Mouse (Mus musculus): ENCODE data around the gene Mapk6. TPM values are rescaled to one million over a fixed set of nuclear protein-coding genes. Genes with fewer than 3 reads are reported as not detected.

The Mapk6 gene
- polyA plus RNA-seq, 1 experiment from 2014 or later = 150 TPM

GRCm38 (mm10) chr9:75434872-75435271 is 25.1 kb upstream of the Mapk6 start:
- WGBS = 74% methylated on average over 6 of the region's 6 CpGs
- H3K27me3 ChIP-seq (replicated peaks) = no peaks in the 10 kb centered on the region

GRCm38 (mm10) chr9:75434172-75434793 is 24.5 kb upstream of the Mapk6 start:
- Histone ChIP-seq H3K36me3 (no peaks in the 10 kb centered on the region), H3K27ac (replicated peaks) (no peak overlapping the region), H3K4me2 (no peak overlapping the region), H3K27me3 (replicated peaks) (no peaks in the 10 kb centered on the region), H3K9ac (replicated peaks) (no peak overlapping the region), H3K4me1 (peaks cover 3% of the 10 kb centered on the region; the same call in 1 of the 2 replicates), H3K9me3 (replicated peaks) (no peaks in the 10 kb centered on the region), H3K4me3 (replicated peaks) (no peak overlapping the region)
- 22% methylated on average over 7 of the region's 7 CpGs for WGBS
- ATAC-seq (ENCODE audit: low FRiP score) = no peak

More at GRCm38 (mm10) chr9:75434872-75435271, 25.1 kb upstream of the Mapk6 start:
- H3K36me3 ChIP-seq = no peaks in the 10 kb centered on the region
- H3K9me3 ChIP-seq (replicated peaks) = no peaks in the 10 kb centered on the region
- no peak overlapping the region for H3K27ac ChIP-seq (replicated peaks)
- H3K4me1 ChIP-seq = peaks cover 3% of the 10 kb centered on the region; the same call in 1 of the 2 replicates
- no peak overlapping the region for H3K4me3 ChIP-seq (replicated peaks)
- no peak for ATAC-seq (ENCODE audit: low FRiP score)
- H3K9ac ChIP-seq (replicated peaks) = no peak overlapping the region
- no peak overlapping the region for H3K4me2 ChIP-seq

- peaks cover 3% of the 10 kb centered on the region; the same call in 1 of the 2 replicates for H3K4me1 ChIP-seq
- H3K9me3 ChIP-seq (replicated peaks) = no peaks in the 10 kb centered on the region
- H3K27me3 ChIP-seq (replicated peaks) = no peaks in the 10 kb centered on the region
- no peak overlapping the region for H3K27ac ChIP-seq (replicated peaks)
- WGBS = 59% methylated on average over 3 of the region's 3 CpGs
- no peaks in the 10 kb centered on the region for H3K36me3 ChIP-seq
- no peak overlapping the region for H3K9ac ChIP-seq (replicated peaks)
- H3K4me2 ChIP-seq = no peak overlapping the region
- no peak for ATAC-seq (ENCODE audit: low FRiP score)
- H3K4me3 ChIP-seq (replicated peaks) = no peak overlapping the region
Measured at GRCm38 (mm10) chr9:75432694-75433093, 22.9 kb upstream of the Mapk6 start.

DNA sequence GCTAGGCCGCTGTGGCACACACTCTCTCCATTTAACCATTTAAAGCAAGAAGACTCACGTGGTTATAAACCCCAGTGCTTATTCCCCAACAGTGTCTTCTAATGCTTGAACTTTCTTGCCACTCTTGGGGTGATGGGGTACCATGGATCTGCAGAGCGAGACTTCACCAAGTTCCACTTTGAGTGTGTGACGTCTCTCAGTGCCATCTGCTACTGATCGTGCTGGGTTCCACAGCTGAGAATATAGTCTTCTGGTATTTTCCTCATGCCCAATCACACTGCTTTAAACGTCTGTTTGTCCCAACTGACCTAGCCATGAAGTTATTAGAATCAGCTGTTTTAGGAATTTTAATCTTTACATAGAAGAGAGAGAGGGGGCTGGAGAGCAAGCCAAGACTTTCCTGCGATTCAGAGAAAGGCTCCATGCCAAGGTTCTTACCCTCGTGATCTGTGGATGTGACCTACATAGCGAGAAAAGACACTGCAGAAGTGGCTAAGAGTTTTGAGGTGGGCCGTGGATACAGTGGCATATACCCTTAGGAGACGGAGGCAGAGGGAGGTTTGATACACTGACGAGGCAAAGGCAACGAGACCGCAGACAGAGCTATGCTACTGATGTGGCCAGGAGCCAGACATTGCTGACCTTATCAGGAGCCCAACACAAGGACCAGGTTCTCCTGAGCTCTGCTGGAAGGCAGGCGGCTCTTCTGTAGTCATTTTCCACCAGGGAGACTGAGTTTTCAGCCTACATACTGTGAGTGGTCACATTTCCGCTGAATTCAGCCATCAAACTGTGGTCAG is 21.2 kb upstream of the Mapk6 start:
- no peaks in the 10 kb centered on the region for H3K27me3 ChIP-seq (replicated peaks)
- WGBS = 88% methylated on average over 16 of the region's 16 CpGs
- H3K4me2 ChIP-seq = no peak overlapping the region
- peaks cover 3% of the 10 kb centered on the region; the same call in 1 of the 2 replicates for H3K4me1 ChIP-seq
- no peaks in the 10 kb centered on the region for H3K36me3 ChIP-seq
- no peak for ATAC-seq (ENCODE audit: low FRiP score)
- no peak overlapping the region for H3K4me3 ChIP-seq (replicated peaks)
- no peaks in the 10 kb centered on the region for H3K9me3 ChIP-seq (replicated peaks)
- no peak overlapping the region for H3K9ac ChIP-seq (replicated peaks)
- no peak overlapping the region for H3K27ac ChIP-seq (replicated peaks)

DNA sequence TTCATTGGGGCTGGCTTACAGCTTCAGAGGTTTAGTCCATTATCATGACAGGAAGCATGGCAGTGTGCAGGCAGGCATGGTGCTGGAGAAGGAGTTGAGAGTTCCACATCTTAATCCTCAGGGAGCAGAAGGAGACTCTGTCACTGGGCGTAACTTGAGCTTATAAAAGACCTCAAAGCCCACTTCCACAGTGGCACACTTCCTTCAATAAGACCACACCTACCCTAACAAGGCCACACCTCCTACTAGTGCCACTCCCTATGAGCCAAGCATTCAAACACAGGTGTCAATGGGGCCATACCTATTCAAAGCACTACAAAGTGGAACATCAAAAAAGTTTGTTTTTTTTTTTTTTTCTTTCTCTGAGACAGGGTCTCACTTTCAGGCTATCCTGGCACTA is 19.9 kb upstream of the Mapk6 start:
- H3K4me2 ChIP-seq = no peak overlapping the region
- no peak overlapping the region for H3K27ac ChIP-seq (replicated peaks)
- H3K4me1 ChIP-seq = peaks cover 3% of the 10 kb centered on the region; the same call in 1 of the 2 replicates
- ATAC-seq (ENCODE audit: low FRiP score) = no peak
- no peaks in the 10 kb centered on the region for H3K36me3 ChIP-seq
- no peaks in the 10 kb centered on the region for H3K27me3 ChIP-seq (replicated peaks)
- 97% methylated on average over 1 of the region's 1 CpGs for WGBS
- H3K9ac ChIP-seq (replicated peaks) = no peak overlapping the region
- H3K9me3 ChIP-seq (replicated peaks) = no peaks in the 10 kb centered on the region
- no peak overlapping the region for H3K4me3 ChIP-seq (replicated peaks)

GRCm38 (mm10) chr9:75429040-75429439 is 19.2 kb upstream of the Mapk6 start:
- H3K27me3 ChIP-seq (replicated peaks) = no peaks in the 10 kb centered on the region
- H3K4me1 ChIP-seq = no peaks in the 10 kb centered on the region
- H3K4me2 ChIP-seq = no peak overlapping the region
- H3K27ac ChIP-seq (replicated peaks) = no peak overlapping the region
- no peak for ATAC-seq (ENCODE audit: low FRiP score)
- 96% methylated on average over 2 of the region's 2 CpGs for WGBS
- H3K4me3 ChIP-seq (replicated peaks) = no peak overlapping the region
- no peak overlapping the region for H3K9ac ChIP-seq (replicated peaks)
- H3K9me3 ChIP-seq (replicated peaks) = no peaks in the 10 kb centered on the region
- H3K36me3 ChIP-seq = no peaks in the 10 kb centered on the region

DNA sequence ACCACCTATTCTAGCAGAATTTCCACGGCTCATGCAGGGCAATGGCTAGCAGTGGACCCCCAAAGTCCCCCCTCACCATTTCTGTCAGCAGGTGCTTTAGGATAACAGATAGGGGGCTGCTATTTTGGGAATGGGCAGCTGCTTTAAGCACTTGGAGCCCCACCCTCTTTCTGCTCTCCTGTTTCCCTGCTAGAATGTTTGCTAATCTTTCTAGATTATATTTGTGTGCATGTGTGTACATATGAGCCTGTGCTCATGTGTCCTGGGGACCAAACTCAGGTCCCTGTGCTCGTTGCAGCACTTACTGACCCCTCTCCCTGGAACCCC is 18.4 kb upstream of the Mapk6 start:
- Histone ChIP-seq H3K9me3 (replicated peaks) (no peaks in the 10 kb centered on the region), H3K27me3 (replicated peaks) (no peaks in the 10 kb centered on the region), H3K27ac (replicated peaks) (no peak overlapping the region), H3K4me1 (no peaks in the 10 kb centered on the region), H3K4me3 (replicated peaks) (no peak overlapping the region), H3K4me2 (no peak overlapping the region), H3K36me3 (no peaks in the 10 kb centered on the region), H3K9ac (replicated peaks) (no peak overlapping the region)
- 75% methylated on average over 2 of the region's 2 CpGs for WGBS
- ATAC-seq (ENCODE audit: low FRiP score) = no peak

- Histone ChIP-seq H3K36me3 (no peaks in the 10 kb centered on the region), H3K4me2 (no peak overlapping the region), H3K27ac (replicated peaks) (no peak overlapping the region), H3K9ac (replicated peaks) (no peak overlapping the region), H3K4me3 (replicated peaks) (no peak overlapping the region), H3K9me3 (replicated peaks) (no peaks in the 10 kb centered on the region), H3K4me1 (no peaks in the 10 kb centered on the region), H3K27me3 (replicated peaks) (no peaks in the 10 kb centered on the region)
- WGBS = 88% methylated on average over 9 of the region's 9 CpGs
- ATAC-seq (ENCODE audit: low FRiP score) = no peak
Measured at GRCm38 (mm10) chr9:75427366-75428273, 17.8 kb upstream of the Mapk6 start.

- Histone ChIP-seq H3K4me2 (no peak overlapping the region), H3K4me3 (replicated peaks) (no peak overlapping the region), H3K4me1 (no peaks in the 10 kb centered on the region), H3K9ac (replicated peaks) (no peak overlapping the region), H3K9me3 (replicated peaks) (no peaks in the 10 kb centered on the region), H3K27ac (replicated peaks) (no peak overlapping the region), H3K27me3 (replicated peaks) (no peaks in the 10 kb centered on the region), H3K36me3 (no peaks in the 10 kb centered on the region)
- no peak for ATAC-seq (ENCODE audit: low FRiP score)
- 83% methylated on average over 7 of the region's 7 CpGs for WGBS
Measured at GRCm38 (mm10) chr9:75425796-75426391, 16.1 kb upstream of the Mapk6 start.

GRCm38 (mm10) chr9:75424358-75425150 is 14.7 kb upstream of the Mapk6 start:
- H3K27me3 ChIP-seq (replicated peaks) = no peaks in the 10 kb centered on the region
- WGBS = 36% methylated on average over 6 of the region's 6 CpGs
- H3K4me3 ChIP-seq (replicated peaks) = no peak overlapping the region
- H3K4me2 ChIP-seq = no peak overlapping the region
- no peak for ATAC-seq (ENCODE audit: low FRiP score)
- no peak overlapping the region for H3K27ac ChIP-seq (replicated peaks)
- H3K9ac ChIP-seq (replicated peaks) = no peak overlapping the region
- H3K4me1 ChIP-seq = no peaks in the 10 kb centered on the region
- H3K9me3 ChIP-seq (replicated peaks) = no peaks in the 10 kb centered on the region
- no peaks in the 10 kb centered on the region for H3K36me3 ChIP-seq

DNA sequence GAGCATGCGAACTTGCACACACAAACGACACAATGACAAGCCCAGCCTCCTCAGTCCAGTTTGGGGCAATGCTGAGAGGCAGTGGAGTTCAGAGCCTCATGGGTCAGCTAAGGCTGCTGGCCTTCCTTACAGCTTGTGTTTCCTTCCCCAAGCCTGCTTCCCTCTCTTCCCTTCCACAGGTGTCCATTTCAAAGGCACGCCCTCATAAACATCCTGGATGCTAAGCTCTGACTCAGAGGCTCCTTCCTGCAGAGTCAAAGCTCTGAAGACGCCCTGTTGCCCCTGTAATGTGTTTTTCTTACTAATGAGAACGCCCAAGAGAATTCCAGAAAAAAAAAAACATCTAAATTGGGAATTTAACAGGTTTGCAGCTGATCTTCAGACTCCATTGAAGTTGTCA is 13.9 kb upstream of the Mapk6 start:
- Histone ChIP-seq H3K27ac (replicated peaks) (no peak overlapping the region), H3K9ac (replicated peaks) (no peak overlapping the region), H3K4me1 (no peaks in the 10 kb centered on the region), H3K4me2 (no peak overlapping the region), H3K27me3 (replicated peaks) (no peaks in the 10 kb centered on the region), H3K4me3 (replicated peaks) (no peak overlapping the region), H3K9me3 (replicated peaks) (no peaks in the 10 kb centered on the region), H3K36me3 (no peaks in the 10 kb centered on the region)
- no peak for ATAC-seq (ENCODE audit: low FRiP score)
- WGBS = 81% methylated on average over 5 of the region's 5 CpGs

All from neural tube, embryonic 15.5 days (tissue).